Mouse (Mus musculus) E14TG2a.4 (cell line): ENCODE data around the gene Vamp3.

Source experiments
- CTCF ChIP-seq: conservative IDR thresholded peaks from 2 replicates; pipeline ENCODE4 v1.5.1; 2014; ENCODE audit warnings: low read length
- NANOG ChIP-seq: IDR thresholded peaks from 2 replicates; pipeline ENCODE4 v1.6.1; 2014; ENCODE audit warnings: borderline replicate concordance, low read length, mixed read lengths
- POU5F1 ChIP-seq: IDR thresholded peaks from 2 replicates; pipeline ENCODE4 v1.6.1; 2014; ENCODE audit warnings: low read length, borderline replicate concordance

GRCm38 (mm10) chr4:151095207-151095606 is 37.4 kb upstream of the Vamp3 start:
- peak; percentile 85 for TF ChIP-seq CTCF
- no peak for TF ChIP-seq NANOG
- no peak for TF ChIP-seq POU5F1
